Mouse (Mus musculus) hindbrain, embryonic 11.5 days (tissue): ENCODE measurements around the gene Nacc2. TPM values are rescaled to one million over a fixed set of nuclear protein-coding genes. Genes with fewer than 3 reads are reported as not detected.
A peak's percentile ranks its signal among the peaks of the same experiment; 100 is the strongest.

ENCODE experiments used
- ATAC-seq: fragments of 200-750 bp; cut with Nextera tagmentation; 2 replicates; pipeline ENCODE4 v1.8.0; 2017; ENCODE audit warnings: mild to moderate bottlenecking, moderate TSS enrichment, moderate library complexity; ENCODE audit not compliant: low FRiP score
- DNase-seq: peaks from one replicate; pipeline ENCODE4 v3.0.0-alpha.2; 2015; ENCODE audit warnings: low spot score
- H3K27ac ChIP-seq: fragments of 300-500 bp; sonication (generic); 2 replicates; pipeline ENCODE4 v1.5.1; 2014; ENCODE audit warnings: mild to moderate bottlenecking, low read depth, low read length
- H3K27me3 ChIP-seq: fragments of 300-500 bp; sonication (generic); 2 replicates; pipeline ENCODE4 v1.6.1; 2014; ENCODE audit warnings: mild to moderate bottlenecking, low read length, moderate library complexity, mixed read lengths; ENCODE audit not compliant: control insufficient read depth, insufficient read depth
- H3K36me3 ChIP-seq: fragments of 300-500 bp; sonication (generic); 2 replicates; pipeline ENCODE4 v1.6.1; 2014; ENCODE audit warnings: mild to moderate bottlenecking, low read length, moderate library complexity, mixed read lengths; ENCODE audit not compliant: control insufficient read depth, insufficient read depth
- H3K4me1 ChIP-seq: fragments of 300-500 bp; sonication (generic); replicated peaks from 2 replicates; pipeline ENCODE4 v1.6.1; 2014; ENCODE audit warnings: low read length, mixed read lengths; ENCODE audit not compliant: control insufficient read depth, insufficient read depth
- H3K4me2 ChIP-seq: fragments of 300-500 bp; sonication (generic); replicated peaks from 2 replicates; pipeline ENCODE4 v1.6.1; 2014; ENCODE audit warnings: mild to moderate bottlenecking, low read depth, low read length
- H3K4me3 ChIP-seq: fragments of 300-500 bp; sonication (generic); 2 replicates; pipeline ENCODE4 v1.5.1; 2014; ENCODE audit warnings: low read depth, low read length
- H3K9ac ChIP-seq: fragments of 300-500 bp; sonication (generic); 2 replicates; pipeline ENCODE4 v1.6.1; 2014; ENCODE audit warnings: low read depth, low read length
- H3K9me3 ChIP-seq: fragments of 300-500 bp; sonication (generic); 2 replicates; pipeline ENCODE4 v1.6.1; 2016; ENCODE audit warnings: low read length; ENCODE audit not compliant: control insufficient read depth
- WGBS: fragments of 180-500 bp; shearing (Covaris S2); extraction: QIAGEN DNeasy Blood & Tissue Kit; methylation state at CpG from one replicate; pipeline ENCODE4 v1.1.7; 2014; 5-methylcytosine and 5-hydroxymethylcytosine counted together
- polyA plus RNA-seq: library from polyadenylated mRNA; unstranded; fragments of >200 nt; fragmentation: Nextera tagmentation; extraction: Ambion mirVana; gene quantifications from 2 replicates; pipeline ENCODE4 v1.2.1, GENCODE M21; 2014

Gene Nacc2
- polyA plus RNA-seq, 1 experiment from 2014 or later = 5.7 TPM

DNA sequence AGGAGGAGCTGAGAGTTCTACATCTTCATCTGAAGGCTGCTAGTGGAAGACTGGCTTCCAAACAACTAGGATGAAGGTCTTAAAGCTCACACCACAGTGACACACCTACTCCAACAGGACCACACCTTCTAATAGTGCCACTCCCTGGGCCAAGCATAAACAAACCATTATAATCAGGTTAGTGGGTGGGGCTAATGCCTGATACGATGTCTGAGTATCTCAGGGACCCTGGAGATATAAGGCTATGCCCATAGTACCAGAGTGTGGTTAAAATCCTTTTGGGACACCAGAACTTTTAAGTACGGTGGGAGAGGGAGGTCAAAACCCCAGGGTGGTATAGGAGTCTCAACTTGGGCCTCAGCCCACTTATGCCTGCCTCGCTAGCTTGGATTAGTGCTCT is 80.4 kb downstream of the Nacc2 start:
- Histone ChIP-seq H3K27me3 (no peaks in the 10 kb centered on the region), H3K4me1 (no peaks in the 10 kb centered on the region), H3K9ac (no peak overlapping the region), H3K9me3 (no peaks in the 10 kb centered on the region), H3K27ac (no peak overlapping the region), H3K4me3 (no peak overlapping the region), H3K36me3 (no peaks in the 10 kb centered on the region), H3K4me2 (no peak overlapping the region)
- ATAC-seq (no peak), DNase-seq (no peak)
- WGBS = 77% methylated on average over 3 of the region's 3 CpGs

- Histone ChIP-seq H3K9ac (0 out of 2 replicates have a peak overlapping the region, but pooled peaks have one; percentile 27), H3K36me3 (no peaks in the 10 kb centered on the region), H3K4me1 (no peaks in the 10 kb centered on the region), H3K9me3 (no peaks in the 10 kb centered on the region), H3K4me3 (no peak overlapping the region), H3K27me3 (no peaks in the 10 kb centered on the region), H3K27ac (no peak overlapping the region), H3K4me2 (no peak overlapping the region)
- ATAC-seq (no peak), DNase-seq (no peak)
- 68% methylated on average over 14 of the region's 14 CpGs for WGBS
These were observed 81.7 kb downstream of the Nacc2 start for GRCm38 (mm10) chr2:26041163-26041810.

GRCm38 (mm10) chr2:26039951-26040350 is 83.1 kb downstream of the Nacc2 start:
- no peak overlapping the region for H3K4me2 ChIP-seq
- WGBS = 78% methylated on average over 14 of the region's 14 CpGs
- H3K27me3 ChIP-seq = no peaks in the 10 kb centered on the region
- H3K36me3 ChIP-seq = no peaks in the 10 kb centered on the region
- H3K4me1 ChIP-seq = no peaks in the 10 kb centered on the region
- ATAC-seq = no peak
- no peak overlapping the region for H3K4me3 ChIP-seq
- H3K9ac ChIP-seq = no peak overlapping the region
- DNase-seq = no peak
- no peak overlapping the region for H3K27ac ChIP-seq
- H3K9me3 ChIP-seq = no peaks in the 10 kb centered on the region

GRCm38 (mm10) chr2:26037386-26037785 is 85.6 kb downstream of the Nacc2 start:
- no peak for ATAC-seq
- H3K4me3 ChIP-seq = no peak overlapping the region

DNA sequence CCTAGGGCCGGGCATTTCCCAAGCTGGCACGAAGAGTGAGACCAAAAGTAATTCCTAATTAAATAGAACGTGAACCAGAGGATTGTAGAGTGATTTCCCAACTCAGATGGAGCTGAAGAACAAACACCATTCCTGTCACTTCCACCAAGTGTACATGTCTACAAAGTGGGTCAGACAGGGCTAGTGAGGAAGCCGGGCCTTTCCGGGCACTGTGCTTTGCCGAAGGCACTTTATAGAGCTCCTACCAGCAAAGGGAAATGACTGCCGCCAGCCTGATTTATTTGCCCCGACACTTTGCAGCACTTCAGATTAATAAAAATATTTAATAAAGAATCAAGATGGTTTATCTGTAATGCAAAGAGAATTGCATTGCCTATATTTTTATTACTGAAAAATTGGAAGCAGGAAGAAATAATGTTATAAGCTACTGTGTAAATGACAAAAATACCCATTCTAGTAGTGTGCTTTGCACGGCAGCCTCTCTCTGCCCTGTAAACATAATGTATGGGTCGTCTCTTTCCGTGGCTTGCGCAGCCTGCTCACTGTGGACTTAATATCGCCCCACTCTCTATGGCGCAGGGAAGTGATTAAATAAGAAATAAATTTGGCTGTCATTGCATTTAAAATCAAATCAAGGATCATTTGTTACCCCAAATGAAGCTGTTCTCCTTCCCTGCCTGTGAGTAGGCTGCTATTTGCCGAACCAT is 88.5 kb downstream of the Nacc2 start:
- no peak overlapping the region for H3K4me2 ChIP-seq
- no peaks in the 10 kb centered on the region for H3K36me3 ChIP-seq
- H3K9ac ChIP-seq = no peak overlapping the region
- no peak overlapping the region for H3K27ac ChIP-seq
- no peak overlapping the region for H3K4me3 ChIP-seq
- no peaks in the 10 kb centered on the region for H3K4me1 ChIP-seq
- ATAC-seq (no peak), DNase-seq (no peak)
- 89% methylated on average over 15 of the region's 15 CpGs for WGBS
- no peaks in the 10 kb centered on the region for H3K9me3 ChIP-seq
- no peaks in the 10 kb centered on the region for H3K27me3 ChIP-seq

More at GRCm38 (mm10) chr2:26037386-26037785, 85.6 kb downstream of the Nacc2 start:
- 62% methylated on average over 6 of the region's 6 CpGs for WGBS
- H3K9ac ChIP-seq = no peak overlapping the region
- no peaks in the 10 kb centered on the region for H3K36me3 ChIP-seq
- no peaks in the 10 kb centered on the region for H3K27me3 ChIP-seq
- H3K4me2 ChIP-seq = no peak overlapping the region
- H3K27ac ChIP-seq = no peak overlapping the region
- H3K4me1 ChIP-seq = no peaks in the 10 kb centered on the region
- DNase-seq = no peak
- no peaks in the 10 kb centered on the region for H3K9me3 ChIP-seq

- 51% methylated on average over 3 of the region's 3 CpGs for whole genome bisulfite sequencing
- no peaks in the 10 kb centered on the region for H3K36me3 ChIP-seq
- ATAC-seq (no peak), DNase-seq (no peak)
- no peak overlapping the region for H3K4me2 ChIP-seq
- H3K27me3 ChIP-seq = no peaks in the 10 kb centered on the region
- H3K4me1 ChIP-seq = no peaks in the 10 kb centered on the region
- no peak overlapping the region for H3K27ac ChIP-seq
- H3K9me3 ChIP-seq = no peaks in the 10 kb centered on the region
- no peak overlapping the region for H3K9ac ChIP-seq
- H3K4me3 ChIP-seq = no peak overlapping the region
These were observed 92.7 kb downstream of the Nacc2 start for GRCm38 (mm10) chr2:26030288-26030687.

DNA sequence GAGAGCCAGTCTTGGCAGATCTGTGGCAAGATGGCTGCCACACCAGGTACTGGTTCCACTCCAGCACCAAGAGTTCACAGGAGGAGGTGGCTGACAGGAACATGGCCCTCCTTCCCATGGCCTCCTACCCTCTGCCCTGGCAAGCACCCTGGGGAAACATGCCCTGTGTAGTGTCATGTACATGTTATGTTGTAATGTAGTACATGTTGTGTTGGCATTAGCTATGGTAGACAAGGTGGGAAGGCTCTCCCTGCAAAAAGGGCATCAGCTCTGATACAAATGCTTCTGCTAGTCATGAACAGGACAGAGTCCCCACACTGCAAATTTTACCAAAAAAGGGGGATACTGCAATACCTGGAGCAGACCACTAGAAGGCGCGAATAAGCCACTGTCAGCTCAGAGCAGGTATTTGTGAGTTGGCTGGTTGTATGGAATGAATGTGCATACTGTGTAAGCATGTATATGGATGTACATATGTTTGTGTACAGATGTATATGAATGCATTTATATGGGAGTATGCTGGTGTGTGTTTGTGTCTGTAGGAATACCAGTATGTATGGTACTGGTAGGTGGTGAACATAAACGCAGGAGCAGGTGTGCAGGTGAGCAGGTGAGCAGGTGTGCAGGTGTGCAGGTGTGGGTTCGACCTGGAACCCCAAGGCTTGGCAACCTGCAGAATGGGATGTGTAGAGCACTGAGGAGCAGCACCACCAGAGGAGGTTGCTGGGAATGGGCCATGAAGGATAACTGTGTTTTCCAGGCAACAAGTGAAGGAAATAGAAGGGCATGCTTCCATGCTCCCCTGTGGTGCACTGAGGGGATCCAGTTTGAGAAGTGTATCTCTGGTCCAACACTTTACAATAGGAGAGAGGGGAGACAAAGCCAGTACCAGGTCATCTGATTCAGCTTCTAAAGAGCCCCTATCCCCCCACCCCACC is 98.6 kb downstream of the Nacc2 start:
- Histone ChIP-seq H3K4me3 (no peak overlapping the region), H3K36me3 (no peaks in the 10 kb centered on the region), H3K27ac (no peak overlapping the region), H3K9ac (no peak overlapping the region), H3K27me3 (no peaks in the 10 kb centered on the region), H3K9me3 (no peaks in the 10 kb centered on the region), H3K4me1 (0 out of 2 replicates have a peak, but pooled peaks cover 2% of the 10 kb centered on the region), H3K4me2 (no peak overlapping the region)
- 32% methylated on average over 4 of the region's 4 CpGs for WGBS
- DNase-seq (peak; percentile 60), ATAC-seq (no peak)

DNA sequence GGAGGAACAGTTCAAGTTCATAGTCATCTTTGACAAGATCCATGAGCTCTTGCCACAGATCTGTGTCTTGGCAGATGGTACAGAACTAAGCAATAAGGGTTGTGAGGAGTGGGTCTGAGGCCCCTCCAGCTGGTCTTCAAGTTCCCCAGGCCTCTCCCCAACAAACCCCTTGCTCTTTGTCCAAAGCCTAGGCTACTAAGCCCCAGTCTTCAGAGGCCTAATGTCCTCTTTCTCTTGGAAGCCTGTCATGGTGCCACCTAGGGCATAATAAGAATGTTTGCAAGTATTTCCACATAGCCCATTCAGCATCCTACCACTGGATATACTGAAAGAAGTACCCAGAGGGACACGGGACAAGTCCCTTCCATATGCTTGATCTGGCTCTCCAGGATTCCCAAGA is 100.4 kb downstream of the Nacc2 start:
- ATAC-seq = no peak
- DNase-seq = no peak
- no peak overlapping the region for H3K27ac ChIP-seq
- no peaks in the 10 kb centered on the region for H3K36me3 ChIP-seq
- no peak overlapping the region for H3K9ac ChIP-seq
- H3K9me3 ChIP-seq = no peaks in the 10 kb centered on the region
- no peaks in the 10 kb centered on the region for H3K27me3 ChIP-seq
- no peak overlapping the region for H3K4me3 ChIP-seq
- 82% methylated on average over 1 of the region's 1 CpGs for WGBS
- 0 out of 2 replicates have a peak, but pooled peaks cover 2% of the 10 kb centered on the region for H3K4me1 ChIP-seq
- no peak overlapping the region for H3K4me2 ChIP-seq
